ENCODE assay signal across 8 mouse cellular contexts in the genomic region with DNA sequence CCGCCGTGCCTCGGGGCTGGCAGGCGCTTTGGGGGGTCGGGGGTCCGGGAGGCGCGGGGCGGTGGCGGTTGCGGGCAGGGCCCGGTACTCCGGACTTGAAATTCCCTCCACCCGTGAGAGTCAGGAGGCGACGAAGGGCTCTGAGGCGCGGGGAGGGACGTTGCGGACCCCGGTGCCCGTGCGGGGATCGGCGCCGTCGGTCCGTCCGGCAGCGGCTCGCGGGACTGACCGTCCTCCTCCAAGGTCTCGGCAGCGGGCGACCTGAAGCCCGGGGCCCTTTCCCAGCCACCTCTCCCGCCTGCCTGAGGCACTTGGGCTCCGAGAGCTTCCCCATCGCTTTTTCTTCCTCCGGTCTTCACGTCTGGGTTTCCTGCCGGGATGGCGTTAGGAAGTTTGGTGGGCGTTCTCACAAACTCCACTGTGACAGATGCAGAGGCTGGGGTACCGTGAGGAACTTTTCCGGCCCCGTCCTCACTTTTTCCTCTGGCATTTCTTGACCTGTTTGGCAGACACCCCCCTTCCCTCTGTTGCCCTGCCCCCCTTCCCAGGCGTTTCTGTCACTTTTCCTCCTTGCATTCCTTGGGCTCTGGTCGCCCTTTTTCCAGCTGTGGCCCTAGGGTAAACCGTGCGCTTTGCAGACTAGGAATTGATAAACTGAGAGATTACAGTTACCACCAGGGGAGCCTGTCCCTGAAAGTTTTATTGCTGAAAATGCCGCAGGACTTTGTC. TPM values are rescaled to one million over a fixed set of nuclear protein-coding genes. Genes with fewer than 3 reads are reported as not detected.
A peak's percentile ranks its signal among the peaks of the same experiment; 100 is the strongest.
DNase-seq lines count a peak whose midpoint lies in the region; ATAC-seq and TF ChIP-seq lines count a peak whose summit lies in the region.

No protein-coding gene starts in this region.

- H3K9me3 ChIP-seq in hindbrain, embryonic 14.5 days (ENCODE audit: control insufficient read depth, low read length), result no peaks in the 10 kb centered on the region
- H3K9me3 ChIP-seq in neural tube, embryonic 11.5 days (ENCODE audit: control insufficient read depth, low read length), result no peaks in the 10 kb centered on the region

- peaks cover 10% of the 10 kb centered on the region; the same call in 1 of the 2 replicates for H3K79me2 ChIP-seq in liver, adult 2 months (ENCODE audit: control insufficient read depth, insufficient read depth, low read length)

- H3K4me3 ChIP-seq in hindbrain, embryonic 14.5 days (replicated peaks; ENCODE audit: low read length), result peak overlapping the region; percentile 70
- peak overlapping the region; percentile 94 for H3K4me3 ChIP-seq in liver, adult 2 months (ENCODE audit: insufficient read depth, low read depth, low read length)
- peak overlapping the region; percentile 61 for H3K4me3 ChIP-seq in neural tube, embryonic 11.5 days (ENCODE audit: low read depth, low read length)

- no peak; the same call in 1 of the 2 replicates for ATAC-seq in hindbrain, embryonic 14.5 days (ENCODE audit: low FRiP score)
- peak; percentile 5; the same call in 1 of the 2 replicates for ATAC-seq in neural tube, embryonic 11.5 days (ENCODE audit: insufficient read depth, low FRiP score, low TSS enrichment)
- no peak for ATAC-seq in inflammation-experienced regulatory T-cells, adult 6 months

- no peaks in the 10 kb centered on the region for H3K36me3 ChIP-seq in hindbrain, embryonic 14.5 days (replicated peaks; ENCODE audit: control insufficient read depth, insufficient read depth)
- H3K36me3 ChIP-seq in liver, adult 2 months (ENCODE audit: control insufficient read depth, insufficient read depth, low read length), result no peaks in the 10 kb centered on the region
- no peaks in the 10 kb centered on the region for H3K36me3 ChIP-seq in neural tube, embryonic 11.5 days (ENCODE audit: control insufficient read depth, insufficient read depth, low read length)

- DNase-seq in urinary bladder, postnatal 14 days (ENCODE audit: low spot score), result peak; percentile 24
- DNase-seq in urinary bladder, postnatal 4 days (ENCODE audit: low spot score in 2 of 2), result no peak
- peak; percentile 28 for DNase-seq in forelimb bud, embryonic 11.5 days (ENCODE audit: low read depth, low spot score)
- DNase-seq in hindbrain, embryonic 14.5 days (ENCODE audit: low spot score), result no peak
- DNase-seq in liver, adult 2 months (ENCODE audit: extremely low read depth, low read depth, low spot score), result peak; percentile 55
- peak; percentile 26 for DNase-seq in neural tube, embryonic 11.5 days (ENCODE audit: low spot score)
- no peak for DNase-seq in layer of hippocampus, postnatal 14 days (ENCODE audit: low spot score in 2 of 2)

- WGBS in hindbrain, embryonic 14.5 days, result under 1% methylated on average over 52 of the region's 53 CpGs
- under 1% methylated on average over 53 of the region's 53 CpGs for WGBS in liver, adult 2 months
- under 1% methylated on average over 45 of the region's 53 CpGs for WGBS in neural tube, embryonic 11.5 days

- peak overlapping the region; percentile 81 for H3K4me2 ChIP-seq in hindbrain, embryonic 14.5 days (replicated peaks)
- peak overlapping the region; percentile 87 for H3K4me2 ChIP-seq in neural tube, embryonic 11.5 days (ENCODE audit: low read depth)

- peak overlapping the region; percentile 64 for H3K9ac ChIP-seq in hindbrain, embryonic 14.5 days
- peak overlapping the region; percentile 96 for H3K9ac ChIP-seq in liver, adult 2 months (ENCODE audit: low read depth, low read length)
- H3K9ac ChIP-seq in neural tube, embryonic 11.5 days (ENCODE audit: low read length), result peak overlapping the region; percentile 61

- H3K27ac ChIP-seq in hindbrain, embryonic 14.5 days, result no peak overlapping the region
- H3K27ac ChIP-seq in liver, adult 2 months (replicated peaks; ENCODE audit: insufficient read depth, low read depth, low read length), result peak overlapping the region; percentile 79
- H3K27ac ChIP-seq in neural tube, embryonic 11.5 days (ENCODE audit: low read depth, low read length), result no peak overlapping the region

- peaks cover 34% of the 10 kb centered on the region for H3K27me3 ChIP-seq in hindbrain, embryonic 14.5 days (ENCODE audit: control insufficient read depth, insufficient read depth, low read length)
- H3K27me3 ChIP-seq in liver, adult 2 months (ENCODE audit: control insufficient read depth, insufficient read depth, low read length), result no peaks in the 10 kb centered on the region
- peaks cover 12% of the 10 kb centered on the region for H3K27me3 ChIP-seq in neural tube, embryonic 11.5 days (ENCODE audit: control insufficient read depth, insufficient read depth, low read length)

- TF ChIP-seq CTCF in liver, adult 2 months (IDR thresholded peaks at IDR 0.05; ENCODE audit: low read depth, low read length), result no peak

- no peaks in the 10 kb centered on the region; the same call in 1 of the 2 replicates for H3K4me1 ChIP-seq in hindbrain, embryonic 14.5 days (replicated peaks; ENCODE audit: control insufficient read depth, insufficient read depth, low read length)
- peaks cover 4% of the 10 kb centered on the region; the same call in 1 of the 2 replicates for H3K4me1 ChIP-seq in liver, adult 2 months (ENCODE audit: control insufficient read depth, insufficient read depth, low read length)
- no peaks in the 10 kb centered on the region for H3K4me1 ChIP-seq in neural tube, embryonic 11.5 days (ENCODE audit: control insufficient read depth, insufficient read depth, low read length)

- TF ChIP-seq POLR2A in liver, adult 2 months (IDR thresholded peaks at IDR 0.05; ENCODE audit: extremely low read depth, insufficient read depth, low read length), result no peak

RNA-seq across cellular contexts. Expression of gene Arhgap29, which starts 1.3 kb away (rescaled TPM):
- polyA plus RNA-seq in hindbrain, embryonic 14.5 days (2014; fragmentation: Nextera tagmentation; extraction: Ambion mirVana), result 36.7 and 39.3 TPM in 2 replicates
- total RNA-seq in liver, adult 2 months (2014; rRNA removed), result 60.5 and 68.4 TPM in 2 replicates
- polyA plus RNA-seq in liver, adult 2 months (2012; rRNA removed), result 12.2 and 16.4 TPM in 2 replicates
- 34.7 and 35.5 TPM in 2 replicates for polyA plus RNA-seq in neural tube, embryonic 11.5 days (2014; fragmentation: Nextera tagmentation; extraction: Ambion mirVana)
- total RNA-seq in layer of hippocampus, postnatal 14 days (2021), result 10 to 100 TPM; 17.5 to 22.6 TPM
- polyA plus RNA-seq in inflammation-experienced regulatory T-cells, adult 6 months (2017; shearing (Covaris generic)), result under 1 TPM in 2 of 3 experiments, not detected in 1; 0.20 to 0.43 TPM

Comparison
In these comparisons a context has a peak if more than half of its experiments do, and no peak if none do; other contexts are left out.
1. DNase-seq: peak in urinary bladder, postnatal 14 days (single experiment), forelimb bud, embryonic 11.5 days (single experiment), liver, adult 2 months (single experiment) and neural tube, embryonic 11.5 days (single experiment); none in urinary bladder, postnatal 4 days (0 of 2), hindbrain, embryonic 14.5 days (single experiment) and layer of hippocampus, postnatal 14 days (0 of 2).
2. Peak in every context shown above with its lines, with median percentiles within 50 percentile points of each other: H3K4me3 ChIP-seq and H3K9ac ChIP-seq.